Mouse (Mus musculus) adrenal gland (tissue): ENCODE data around the gene 2010106E10Rik.

Source experiments
- intact Hi-C: fragments of 180-260 bp; cut with DNase I; formaldehyde crosslinking; loops from one replicate; pipeline ENCODE4 v1.15.1; 2025
- long read RNA-seq, 2 experiments: library from polyadenylated mRNA; unstranded; transcript quantifications; one replicate each; pipeline ENCODE4 v2.0.0; 2020; ENCODE audit warnings: borderline replicate concordance in 1 of 2; ENCODE audit not compliant: insufficient replicate concordance in 1 of 2

2010106E10Rik gene
- long read RNA-seq, experiment 1 = 0 reads
- long read RNA-seq, experiment 2 = 0 reads

GRCm38 (mm10) chrX:112494974-112495373, at the start of gene 2010106E10Rik:
TSS of gene 2010106E10Rik (plus strand) at chrX:112495274.
- intact Hi-C loops = no loop called here

GRCm38 (mm10) chrX:112505651-112506050, 10.6 kb downstream of the 2010106E10Rik start:
- intact Hi-C loops = no loop called here

GRCm38 (mm10) chrX:112524755-112525154, 29.7 kb downstream of the 2010106E10Rik start:
- intact Hi-C loops = loop anchor here (5.0 kb wide), 1 partner anchor 378 kb away; no protein-coding TSS in a partner anchor

DNA sequence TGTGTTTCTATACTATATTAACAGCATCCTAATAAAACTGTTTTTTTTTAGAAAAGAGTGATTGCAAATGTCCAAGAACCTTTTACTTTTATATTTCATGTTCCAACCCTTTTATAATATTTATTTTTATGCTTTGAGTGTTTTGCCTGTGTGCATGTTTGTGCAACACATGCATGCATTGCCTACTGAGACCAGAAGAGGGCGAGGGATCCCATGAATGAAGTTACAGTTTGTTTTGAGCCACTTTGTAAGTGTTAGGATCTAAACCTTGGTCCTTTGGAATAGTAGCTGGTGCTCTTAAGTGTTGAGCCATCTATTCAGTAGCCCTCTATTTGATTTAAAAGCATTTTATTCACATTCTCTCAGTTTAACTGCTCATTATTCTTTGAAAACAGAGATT, 48.0 kb downstream of the 2010106E10Rik start:
- intact Hi-C loops = no loop called here

DNA sequence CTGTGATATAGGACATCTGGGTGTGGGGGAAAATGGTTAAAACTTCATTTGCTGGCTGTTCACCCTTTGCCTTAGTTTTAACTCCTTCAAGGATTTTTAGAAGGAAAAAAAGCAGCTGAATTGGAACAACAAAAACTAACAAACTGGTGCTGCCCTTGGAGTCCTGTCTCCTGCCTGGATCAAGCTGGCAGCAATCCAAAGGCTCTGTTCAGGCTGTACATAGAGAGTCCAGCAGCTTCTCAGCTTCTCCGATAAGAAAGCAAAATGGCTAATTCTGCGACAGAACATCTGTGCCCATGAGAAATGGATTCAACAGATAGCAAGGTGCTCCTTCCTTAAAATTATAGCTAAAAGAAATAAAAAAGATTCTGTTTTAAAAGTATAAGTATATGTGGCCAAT, 72.6 kb downstream of the 2010106E10Rik start:
- intact Hi-C loops = no loop called here

- intact Hi-C loops = no loop called here
These were observed 105.6 kb downstream of the 2010106E10Rik start, which contains the start of gene Zfp711 for GRCm38 (mm10) chrX:112600511-112601305. TSS of gene Zfp711 (plus strand) at chrX:112600526.

- intact Hi-C loops = no loop called here
These were observed 106.4 kb downstream of the 2010106E10Rik start for GRCm38 (mm10) chrX:112601306-112602120.
